Mouse (Mus musculus): Measurements from ENCODE around the gene Cyp1b1.

GRCm38 (mm10) chr17:79751661-79752191 lies 36.9 kb upstream of the Cyp1b1 start:
- TF ChIP-seq CTCF (IDR thresholded peaks at IDR 0.05; ENCODE audit: low read depth) (no peak), EP300 (optimal IDR thresholded peaks at IDR 0.05) (no peak)
